Mouse (Mus musculus) liver, adult 2 months (tissue): ENCODE data around the gene Mfng. TPM values are rescaled to one million over a fixed set of nuclear protein-coding genes. Genes with fewer than 3 reads are reported as not detected.

Source experiments
- DNase-seq: peaks from one replicate; pipeline ENCODE4 v3.0.0-alpha.2; 2011; ENCODE audit warnings: low read depth, low spot score; ENCODE audit errors: extremely low read depth
- H3K27ac ChIP-seq: fragments of 200-500 bp; replicated peaks from 2 replicates; pipeline ENCODE4 v1.5.1; 2012; ENCODE audit warnings: low read depth, mild to moderate bottlenecking, control low read depth, inconsistent platforms, low read length; ENCODE audit not compliant: insufficient read depth
- H3K27me3 ChIP-seq: fragments of 200-500 bp; 2 replicates; pipeline ENCODE4 v1.6.1; 2012; ENCODE audit warnings: mild to moderate bottlenecking, moderate library complexity, low read length, inconsistent platforms; ENCODE audit not compliant: control insufficient read depth, insufficient read depth
- H3K36me3 ChIP-seq: fragments of 200-500 bp; 2 replicates; pipeline ENCODE4 v1.6.1; 2012; ENCODE audit warnings: low read length, inconsistent platforms; ENCODE audit not compliant: control insufficient read depth, insufficient read depth
- H3K4me1 ChIP-seq: fragments of 200-500 bp; 2 replicates; pipeline ENCODE4 v1.6.1; 2011; ENCODE audit warnings: low read length; ENCODE audit not compliant: control insufficient read depth, insufficient read depth
- H3K4me3 ChIP-seq: fragments of 200-500 bp; 2 replicates; pipeline ENCODE4 v1.5.1; 2011; ENCODE audit warnings: low read depth, mild to moderate bottlenecking, control low read depth, low read length, moderate library complexity; ENCODE audit not compliant: insufficient read depth
- H3K79me2 ChIP-seq: fragments of 200-500 bp; 2 replicates; pipeline ENCODE4 v1.6.1; 2012; ENCODE audit warnings: inconsistent platforms, mild to moderate bottlenecking, low read length, moderate library complexity; ENCODE audit not compliant: control insufficient read depth, insufficient read depth
- H3K9ac ChIP-seq: fragments of 200-500 bp; 2 replicates; pipeline ENCODE4 v1.6.1; 2012; ENCODE audit warnings: low read depth, mild to moderate bottlenecking, control low read depth, inconsistent platforms, low read length
- CTCF ChIP-seq: fragments of 200-500 bp; IDR thresholded peaks from 2 replicates; pipeline ENCODE4 v1.5.1; 2011; ENCODE audit warnings: low read depth, low read length, control low read depth
- POLR2A ChIP-seq: fragments of 200-500 bp; IDR thresholded peaks from 2 replicates; pipeline ENCODE4 v1.6.1; 2011; ENCODE audit warnings: low read length, control low read depth; ENCODE audit not compliant: insufficient read depth; ENCODE audit errors: extremely low read depth
- WGBS: fragments of 180-500 bp; shearing (Covaris S2); methylation state at CpG from one replicate; pipeline ENCODE4 v1.1.7; 2018; 5-methylcytosine and 5-hydroxymethylcytosine counted together
- polyA plus RNA-seq: library from polyadenylated mRNA; depleted of rRNA; stranded (reverse); fragments of >200 nt; gene quantifications from 2 replicates; pipeline ENCODE4 v1.2.3, GENCODE M21; 2012
- total RNA-seq: library from RNA; depleted of rRNA; stranded (reverse); fragments of >200 nt; gene quantifications from 2 replicates; pipeline ENCODE4 v1.2.3, GENCODE M21; 2014

The Mfng gene
- total and polyA plus RNA-seq, 2 experiments, result 0.74 to 2.3 TPM

- no peak overlapping the region for H3K9ac ChIP-seq
- H3K27me3 ChIP-seq, result no peaks in the 10 kb centered on the region
- 61% methylated on average over 12 of the region's 12 CpGs for WGBS
- H3K79me2 ChIP-seq, result no peaks in the 10 kb centered on the region
- no peaks in the 10 kb centered on the region for H3K36me3 ChIP-seq
- no peak overlapping the region for H3K4me3 ChIP-seq
- no peaks in the 10 kb centered on the region for H3K4me1 ChIP-seq
- no peak for DNase-seq
- H3K27ac ChIP-seq, result no peak overlapping the region
- no peak for TF ChIP-seq CTCF
- no peak for TF ChIP-seq POLR2A
Observed at GRCm38 (mm10) chr15:78740662-78741061, 32.6 kb downstream of the Mfng start.

- no peak overlapping the region for H3K9ac ChIP-seq
- WGBS, result 70% methylated on average over 6 of the region's 6 CpGs
- no peak for TF ChIP-seq CTCF
- TF ChIP-seq POLR2A, result no peak
- H3K36me3 ChIP-seq, result no peaks in the 10 kb centered on the region
- H3K27ac ChIP-seq, result no peak overlapping the region
- no peaks in the 10 kb centered on the region for H3K27me3 ChIP-seq
- H3K4me1 ChIP-seq, result no peaks in the 10 kb centered on the region
- no peaks in the 10 kb centered on the region for H3K79me2 ChIP-seq
- no peak for DNase-seq
- H3K4me3 ChIP-seq, result no peak overlapping the region
Observed at GRCm38 (mm10) chr15:78737146-78737545, 36.1 kb downstream of the Mfng start.

- Histone ChIP-seq H3K79me2 (no peaks in the 10 kb centered on the region), H3K4me3 (no peak overlapping the region), H3K36me3 (no peaks in the 10 kb centered on the region), H3K27me3 (no peaks in the 10 kb centered on the region), H3K9ac (no peak overlapping the region), H3K4me1 (no peaks in the 10 kb centered on the region), H3K27ac (no peak overlapping the region)
- 50% methylated on average over 7 of the region's 7 CpGs for WGBS
- no peak for TF ChIP-seq POLR2A
- TF ChIP-seq CTCF, result no peak
- no peak for DNase-seq
Observed at GRCm38 (mm10) chr15:78736681-78737100, 36.6 kb downstream of the Mfng start.

GRCm38 (mm10) chr15:78736181-78736579 lies 37.1 kb downstream of the Mfng start:
- WGBS, result 56% methylated on average over 3 of the region's 3 CpGs

GRCm38 (mm10) chr15:78735431-78736180 lies 37.7 kb downstream of the Mfng start:
- TF ChIP-seq POLR2A (no peak), CTCF (no peak)
- H3K9ac ChIP-seq, result no peak overlapping the region
- 32% methylated on average over 17 of the region's 17 CpGs for WGBS
- H3K4me1 ChIP-seq, result no peaks in the 10 kb centered on the region
- no peak overlapping the region for H3K27ac ChIP-seq
- no peaks in the 10 kb centered on the region for H3K27me3 ChIP-seq
- H3K4me3 ChIP-seq, result no peak overlapping the region
- no peak for DNase-seq
- no peaks in the 10 kb centered on the region for H3K79me2 ChIP-seq
- H3K36me3 ChIP-seq, result no peaks in the 10 kb centered on the region

More at GRCm38 (mm10) chr15:78736181-78736579, 37.1 kb downstream of the Mfng start:
- H3K9ac ChIP-seq, result no peak overlapping the region
- no peaks in the 10 kb centered on the region for H3K4me1 ChIP-seq
- H3K27ac ChIP-seq, result no peak overlapping the region
- no peaks in the 10 kb centered on the region for H3K79me2 ChIP-seq
- H3K36me3 ChIP-seq, result no peaks in the 10 kb centered on the region
- no peak for DNase-seq
- TF ChIP-seq POLR2A (no peak), CTCF (no peak)
- H3K27me3 ChIP-seq, result no peaks in the 10 kb centered on the region
- H3K4me3 ChIP-seq, result no peak overlapping the region

GRCm38 (mm10) chr15:78731830-78732229 lies 41.4 kb downstream of the Mfng start:
- Histone ChIP-seq H3K79me2 (no peaks in the 10 kb centered on the region), H3K27me3 (no peaks in the 10 kb centered on the region), H3K27ac (no peak overlapping the region), H3K36me3 (no peaks in the 10 kb centered on the region), H3K4me1 (no peaks in the 10 kb centered on the region), H3K4me3 (no peak overlapping the region), H3K9ac (no peak overlapping the region)
- WGBS, result 54% methylated on average over 4 of the region's 4 CpGs
- no peak for DNase-seq
- no peak for TF ChIP-seq CTCF
- no peak for TF ChIP-seq POLR2A
